Mouse (Mus musculus) A20 (cell line): Measurements from ENCODE around the gene Tmem262.
A peak's percentile ranks its signal among the peaks of the same experiment; 100 is the strongest.

Experiments used
- DNase-seq: peaks from one replicate; pipeline ENCODE4 v3.0.0-alpha.2; 2011; ENCODE audit warnings: low read depth, low spot score

Gene Tmem262

GRCm38 (mm10) chr19:6061021-6061533 is 18.8 kb upstream of the Tmem262 start, which contains the start of gene Znhit2:
Gene Znhit2 (plus strand): TSS chr19:6061192.
- peak; percentile 95 for DNase-seq

GRCm38 (mm10) chr19:6061641-6062302 is 18.1 kb upstream of the Tmem262 start:
- DNase-seq = peak; percentile 88

GRCm38 (mm10) chr19:6062418-6062817 is 17.4 kb upstream of the Tmem262 start:
- DNase-seq = no peak

- no peak for DNase-seq
These were observed 16.8 kb upstream of the Tmem262 start for GRCm38 (mm10) chr19:6063081-6063480.

- DNase-seq = no peak
These were observed 13.3 kb upstream of the Tmem262 start for GRCm38 (mm10) chr19:6066571-6066970.

- peak; percentile 92 for DNase-seq
These were observed 12.7 kb upstream of the Tmem262 start for GRCm38 (mm10) chr19:6067011-6067723.

- DNase-seq = peak; percentile 96
These were observed 12.0 kb upstream of the Tmem262 start, which contains the start of gene Tm7sf2 for GRCm38 (mm10) chr19:6067724-6068415. Gene Tm7sf2 (minus strand): TSS chr19:6068373.

GRCm38 (mm10) chr19:6068951-6069350 is 10.9 kb upstream of the Tmem262 start:
- no peak for DNase-seq

- no peak for DNase-seq
These were observed 10.0 kb upstream of the Tmem262 start for GRCm38 (mm10) chr19:6069851-6070250.

- DNase-seq = no peak
These were observed 9.1 kb upstream of the Tmem262 start for GRCm38 (mm10) chr19:6070571-6071250.

- DNase-seq = no peak
These were observed 8.6 kb upstream of the Tmem262 start for GRCm38 (mm10) chr19:6071261-6071660.

- DNase-seq = peak; percentile 85
These were observed 5.9 kb upstream of the Tmem262 start for GRCm38 (mm10) chr19:6073889-6074288.

GRCm38 (mm10) chr19:6076564-6077393 is 3.1 kb upstream of the Tmem262 start, which contains the start of gene Vps51:
Gene Vps51 (minus strand): TSS chr19:6077231.
- peak; percentile 97 for DNase-seq

- no peak for DNase-seq
These were observed 2.3 kb downstream of the Tmem262 start, which contains the start of gene Gm28374 for GRCm38 (mm10) chr19:6082156-6082555. Gene Gm28374 (minus strand): TSS chr19:6082256.

GRCm38 (mm10) chr19:6084478-6085248 is 4.8 kb downstream of the Tmem262 start, which contains the start of the genes Zfpl1 and Cdca5:
Gene Zfpl1 (minus strand): TSS chr19:6084956.
Gene Cdca5 (plus strand): TSS chr19:6084983.
- peak; percentile 98 for DNase-seq

GRCm38 (mm10) chr19:6085417-6085879 is 5.6 kb downstream of the Tmem262 start:
- DNase-seq = peak; percentile 94

GRCm38 (mm10) chr19:6088841-6089240 is 9.0 kb downstream of the Tmem262 start:
- DNase-seq = no peak

GRCm38 (mm10) chr19:6094119-6094518 is 14.3 kb downstream of the Tmem262 start, which contains the start of gene AC131692.1:
Gene AC131692.1 (plus strand): TSS chr19:6094419.
- no peak for DNase-seq

GRCm38 (mm10) chr19:6097847-6098246 is 18.0 kb downstream of the Tmem262 start:
- no peak for DNase-seq
